Mouse (Mus musculus) MEL (cell line): ENCODE results near the gene Mfng.

ENCODE experiments used
- BHLHE40 ChIP-seq: IDR thresholded peaks from 2 replicates; pipeline ENCODE4 v1.6.1; 2012; ENCODE audit warnings: low read depth, mild to moderate bottlenecking, inconsistent platforms, low read length, improper control_type of control experiment, borderline replicate concordance
- CTCF ChIP-seq, 3 experiments: IDR thresholded peaks in 2 of 3; conservative IDR thresholded peaks in 1 of 3; 2 replicates each; pipeline ENCODE4 v1.5.1; 2011 to 2012; ENCODE audit warnings: low read length in 3 of 3, low read depth in 2 of 3, mild to moderate bottlenecking in 2 of 3, improper control_type of control experiment in 1 of 3, inconsistent platforms in 1 of 3, mixed read lengths in 1 of 3, moderate library complexity in 1 of 3; ENCODE audit not compliant: control insufficient read depth in 1 of 3, insufficient read depth in 1 of 3, poor library complexity in 1 of 3, severe bottlenecking in 1 of 3
- E2F4 ChIP-seq: IDR thresholded peaks from 2 replicates; pipeline ENCODE4 v1.6.1; 2011; ENCODE audit warnings: low read depth, low read length, improper control_type of control experiment, borderline replicate concordance
- GATA1 ChIP-seq: IDR thresholded peaks from 2 replicates; pipeline ENCODE4 v1.6.1; 2011; ENCODE audit warnings: low read depth, low read length, improper control_type of control experiment
- JUND ChIP-seq: IDR thresholded peaks from 2 replicates; pipeline ENCODE4 v1.6.1; 2011; ENCODE audit warnings: low read depth, mild to moderate bottlenecking, improper control_type of control experiment, low read length
- MAFK ChIP-seq: IDR thresholded peaks from 2 replicates; pipeline ENCODE4 v1.6.1; 2011; ENCODE audit warnings: low read depth, mild to moderate bottlenecking, low read length, improper control_type of control experiment, borderline replicate concordance
- MAZ ChIP-seq: IDR thresholded peaks from 2 replicates; pipeline ENCODE4 v1.6.1; 2012; ENCODE audit warnings: low read depth, mild to moderate bottlenecking, inconsistent platforms, low read length, improper control_type of control experiment
- POLR2A ChIP-seq, 2 experiments: IDR thresholded peaks; 2 replicates each; pipeline ENCODE4 v1.6.1; 2011 to 2012; ENCODE audit warnings: low read length in 2 of 2, mild to moderate bottlenecking in 2 of 2, control low read depth in 1 of 2, improper control_type of control experiment in 1 of 2, low read depth in 1 of 2, moderate library complexity in 1 of 2; ENCODE audit not compliant: control insufficient read depth in 1 of 2, insufficient read depth in 1 of 2, poor library complexity in 1 of 2
- POLR2AphosphoS5 ChIP-seq: IDR thresholded peaks from 2 replicates; pipeline ENCODE4 v1.6.1; 2012; ENCODE audit warnings: low read depth, borderline replicate concordance, mild to moderate bottlenecking, inconsistent platforms, low read length, moderate library complexity, mixed read lengths
- RCOR1 ChIP-seq: IDR thresholded peaks from 2 replicates; pipeline ENCODE4 v1.6.1; 2012; ENCODE audit warnings: low read depth, mild to moderate bottlenecking, inconsistent platforms, low read length, improper control_type of control experiment
- TAL1 ChIP-seq: IDR thresholded peaks from 2 replicates; pipeline ENCODE4 v1.6.1; 2012; ENCODE audit warnings: mild to moderate bottlenecking, inconsistent platforms, low read length, moderate library complexity, mixed read lengths
- UBTF ChIP-seq: IDR thresholded peaks from 2 replicates; pipeline ENCODE4 v1.6.1; 2012; ENCODE audit warnings: low read depth, mild to moderate bottlenecking, inconsistent platforms, low read length, improper control_type of control experiment, moderate library complexity, borderline replicate concordance; ENCODE audit not compliant: insufficient read depth
- USF1 ChIP-seq: IDR thresholded peaks from 2 replicates; pipeline ENCODE4 v1.6.1; 2014; ENCODE audit warnings: low read depth, mild to moderate bottlenecking, inconsistent platforms, low read length, improper control_type of control experiment, moderate library complexity

DNA sequence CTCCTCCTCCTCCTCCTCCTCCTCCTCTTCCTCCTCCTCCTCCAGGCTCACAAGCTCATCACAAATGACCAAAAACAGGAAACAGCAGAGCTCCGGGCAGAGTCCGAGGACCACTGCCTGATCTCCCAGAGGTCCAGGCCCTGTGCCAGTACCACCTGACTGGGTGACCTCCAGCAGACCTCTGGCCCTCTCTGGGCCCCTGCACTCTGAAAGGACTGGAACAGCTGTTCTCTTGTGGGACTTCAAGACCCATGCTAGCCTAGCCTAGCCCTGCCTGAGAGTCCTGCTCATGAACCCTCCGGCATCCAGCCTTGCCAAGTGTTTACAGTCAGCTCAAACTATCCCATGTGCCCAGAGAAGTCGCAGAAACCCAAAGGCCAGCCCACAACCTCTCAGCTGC is 17.2 kb upstream of the Mfng start:
- TF ChIP-seq JUND = no peak
- no peak for TF ChIP-seq POLR2A (IDR thresholded peaks at IDR 0.05; ENCODE audit: control insufficient read depth in 1 of 2, insufficient read depth in 1 of 2, low read depth in 1 of 2, low read length in 2 of 2, poor library complexity in 1 of 2)
- no peak for TF ChIP-seq GATA1
- TF ChIP-seq E2F4 = no peak
- TF ChIP-seq CTCF (IDR thresholded peaks at IDR 0.05 in 2 of 3, conservative IDR thresholded peaks at IDR 0.05 in 1 of 3; ENCODE audit: control insufficient read depth in 1 of 3, insufficient read depth in 1 of 3, low read depth in 2 of 3, low read length in 3 of 3, poor library complexity in 1 of 3, severe bottlenecking in 1 of 3) = no peak
- no peak for TF ChIP-seq UBTF
- TF ChIP-seq POLR2AphosphoS5 = no peak
- TF ChIP-seq USF1 = no peak
- TF ChIP-seq TAL1 = no peak
- no peak for TF ChIP-seq BHLHE40
- TF ChIP-seq MAFK = no peak
- TF ChIP-seq RCOR1 = no peak
- no peak for TF ChIP-seq MAZ
